Mouse (Mus musculus) thymus, adult 2 months (tissue): ENCODE measurements at regions not wholly inside any gene's neighbourhood (a gene's known extent, or its start where the extent isn't known, plus 50 kb on each side); places are given as distances from the start of the nearest gene placed in this dataset.

Experiments used
- DNase-seq: peaks from one replicate; pipeline ENCODE4 v3.0.0; 2021
- H3K27ac ChIP-seq: fragments of 200-500 bp; 2 replicates; pipeline ENCODE4 v1.5.1; 2012; ENCODE audit warnings: low read length, control low read depth; ENCODE audit not compliant: control insufficient read depth, insufficient read depth
- H3K27me3 ChIP-seq: fragments of 200-500 bp; 2 replicates; pipeline ENCODE4 v1.6.1; 2012; ENCODE audit warnings: mild to moderate bottlenecking, low read length, moderate library complexity, mixed read lengths; ENCODE audit not compliant: control insufficient read depth, insufficient read depth
- H3K36me3 ChIP-seq: fragments of 200-500 bp; 2 replicates; pipeline ENCODE4 v1.6.1; 2012; ENCODE audit warnings: mild to moderate bottlenecking, low read length, moderate library complexity; ENCODE audit not compliant: control insufficient read depth, insufficient read depth
- H3K4me1 ChIP-seq: fragments of 200-500 bp; replicated peaks from 2 replicates; pipeline ENCODE4 v1.6.1; 2012; ENCODE audit warnings: low read length; ENCODE audit not compliant: control insufficient read depth, insufficient read depth
- H3K4me3 ChIP-seq: fragments of 200-500 bp; 2 replicates; pipeline ENCODE4 v1.5.1; 2012; ENCODE audit warnings: mild to moderate bottlenecking, low read length, control low read depth, moderate library complexity; ENCODE audit not compliant: control insufficient read depth, insufficient read depth
- CTCF ChIP-seq: fragments of 200-500 bp; IDR thresholded peaks from 2 replicates; pipeline ENCODE4 v1.5.1; 2012; ENCODE audit warnings: mild to moderate bottlenecking, control low read depth, low read length, moderate library complexity, borderline replicate concordance; ENCODE audit not compliant: control insufficient read depth, poor library complexity, insufficient read depth; ENCODE audit errors: extremely low read depth
- POLR2A ChIP-seq: fragments of 200-500 bp; IDR thresholded peaks from 2 replicates; pipeline ENCODE4 v1.6.1; 2012; ENCODE audit warnings: mild to moderate bottlenecking, low read length, control low read depth, moderate library complexity; ENCODE audit not compliant: control insufficient read depth, poor library complexity, insufficient read depth; ENCODE audit errors: extremely low read depth
- WGBS: fragments of 180-500 bp; shearing (Covaris S2); methylation state at CpG from one replicate; pipeline ENCODE4 v1.1.7; 2018; 5-methylcytosine and 5-hydroxymethylcytosine counted together

DNA sequence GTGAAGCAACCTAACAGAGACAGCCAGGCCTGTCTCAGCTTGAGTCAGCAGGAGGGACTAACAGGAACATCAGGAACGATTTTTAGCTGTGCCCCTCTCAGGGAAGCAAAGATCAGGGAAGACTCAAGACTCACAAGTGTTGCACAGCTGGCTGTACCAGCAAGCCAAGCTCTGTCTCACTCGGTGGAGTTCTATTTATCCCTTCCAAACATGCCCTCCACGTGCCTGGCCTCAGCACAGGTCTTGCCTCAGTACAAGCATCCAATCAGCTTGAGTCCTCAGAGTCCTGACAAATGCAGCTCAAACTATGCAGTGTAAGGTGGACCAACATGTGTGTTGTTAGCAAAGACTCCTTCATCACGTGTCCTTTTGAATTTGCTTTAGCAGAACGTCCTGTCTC, 178.4 kb downstream of the Foxo1 start:
- WGBS = 87% methylated on average over 5 of the region's 5 CpGs
- TF ChIP-seq CTCF (no peak), POLR2A (no peak)

DNA sequence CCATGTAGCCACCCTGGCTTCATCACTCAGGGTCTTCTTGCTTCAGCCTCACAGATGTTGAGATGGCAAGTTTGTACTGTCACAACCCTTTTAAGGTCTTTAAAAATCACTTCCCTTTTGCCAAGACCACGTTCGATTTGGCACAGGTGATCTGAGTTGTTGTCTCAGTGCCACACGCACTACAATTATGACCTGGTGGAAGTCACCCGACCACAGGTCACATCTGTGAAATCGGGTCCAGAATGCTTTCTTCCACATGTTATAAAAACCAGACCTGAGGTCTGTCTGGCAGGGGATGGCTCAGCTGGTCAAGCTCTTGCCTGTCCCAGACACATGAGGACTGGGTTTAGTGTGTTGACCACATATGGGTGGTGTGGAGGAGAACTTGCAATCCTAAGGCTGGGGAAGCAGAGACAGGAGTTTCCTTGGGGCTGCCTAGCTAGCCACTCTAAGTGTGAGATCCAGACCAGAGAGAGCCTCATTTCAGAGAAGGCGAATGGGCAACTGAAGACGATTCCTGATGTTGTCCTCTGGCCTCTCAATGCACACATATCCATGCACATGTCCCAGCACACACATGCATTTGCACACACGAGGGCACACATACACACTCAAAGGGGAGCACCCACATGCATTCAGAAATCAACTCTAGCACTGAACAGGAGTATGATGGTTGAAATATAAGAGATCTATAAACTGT, 176.4 kb downstream of the Foxo1 start:
- TF ChIP-seq CTCF (no peak), POLR2A (no peak)
- H3K27me3 ChIP-seq = no peaks in the 10 kb centered on the region
- no peaks in the 10 kb centered on the region for H3K36me3 ChIP-seq
- no peak overlapping the region for H3K4me3 ChIP-seq
- 58% methylated on average over 8 of the region's 8 CpGs for WGBS
- no peak overlapping the region for H3K27ac ChIP-seq
- H3K4me1 ChIP-seq = peaks cover 19% of the 10 kb centered on the region
- no peak for DNase-seq

More for the DNA sequence above, 178.4 kb downstream of the Foxo1 start:
- DNase-seq = no peak
- H3K4me3 ChIP-seq = no peak overlapping the region
- H3K4me1 ChIP-seq = peaks cover 19% of the 10 kb centered on the region
- no peaks in the 10 kb centered on the region for H3K36me3 ChIP-seq
- H3K27ac ChIP-seq = no peak overlapping the region
- H3K27me3 ChIP-seq = no peaks in the 10 kb centered on the region

DNA sequence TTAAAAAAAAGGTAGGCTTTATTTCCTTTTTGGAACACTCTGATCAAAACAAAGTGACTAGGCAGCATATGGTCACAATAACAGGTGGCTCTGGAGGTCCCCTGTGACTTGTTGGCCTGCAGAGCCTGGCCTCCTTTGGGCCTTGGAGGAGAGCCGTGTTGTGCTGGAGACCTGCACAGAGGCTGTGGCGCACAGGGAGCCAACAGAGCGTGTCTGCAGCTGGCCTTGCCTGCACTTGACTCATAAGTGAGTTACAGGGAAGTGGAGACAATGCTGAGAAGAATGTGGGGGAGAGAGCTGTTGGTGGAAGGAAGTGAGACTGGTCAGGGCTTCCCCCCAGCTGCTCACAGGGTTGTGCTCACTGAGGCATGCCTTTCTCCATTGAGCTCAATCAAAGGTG, 175.7 kb downstream of the Foxo1 start:
- H3K4me1 ChIP-seq = peaks cover 19% of the 10 kb centered on the region
- no peaks in the 10 kb centered on the region for H3K27me3 ChIP-seq
- WGBS = 5% methylated on average over 3 of the region's 3 CpGs
- no peak overlapping the region for H3K4me3 ChIP-seq
- no peaks in the 10 kb centered on the region for H3K36me3 ChIP-seq
- TF ChIP-seq CTCF (no peak), POLR2A (no peak)
- no peak overlapping the region; the same call in 1 of the 2 replicates for H3K27ac ChIP-seq
- DNase-seq = peak; percentile 46

DNA sequence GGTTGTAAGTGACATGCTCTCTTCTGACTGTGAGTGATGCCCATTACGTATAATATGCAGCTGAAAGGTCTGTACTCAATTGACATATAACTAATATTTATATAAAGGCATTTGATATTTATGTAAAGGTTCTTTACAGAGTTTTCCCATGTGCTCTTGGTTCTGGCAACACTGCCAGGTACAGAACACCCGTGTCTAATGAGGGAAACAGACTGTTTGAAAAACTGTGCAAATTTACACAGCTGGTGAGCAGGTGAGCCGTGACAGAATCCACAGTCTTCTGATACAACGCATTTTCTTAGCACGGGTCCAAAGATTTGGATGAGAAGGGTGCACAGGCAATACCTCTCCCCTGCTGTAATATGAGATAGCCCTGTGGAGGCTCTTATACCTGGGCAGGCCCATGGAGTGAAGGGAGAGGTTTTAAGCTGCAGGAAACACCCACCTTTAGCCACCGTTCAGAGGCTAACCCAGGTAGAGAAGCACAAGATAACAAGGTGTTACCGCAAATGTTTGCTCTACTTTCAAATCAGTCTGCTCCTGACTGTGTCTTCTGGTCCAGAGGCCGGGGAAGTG, 161.0 kb downstream of the Foxo1 start:
- H3K27me3 ChIP-seq = no peaks in the 10 kb centered on the region
- no peak overlapping the region for H3K27ac ChIP-seq
- DNase-seq = no peak
- H3K4me3 ChIP-seq = no peak overlapping the region
- H3K36me3 ChIP-seq = no peaks in the 10 kb centered on the region
- 95% methylated on average over 8 of the region's 8 CpGs for WGBS
- TF ChIP-seq CTCF (no peak), POLR2A (no peak)
- H3K4me1 ChIP-seq = 0 out of 2 replicates have a peak, but pooled peaks cover 2% of the 10 kb centered on the region

DNA sequence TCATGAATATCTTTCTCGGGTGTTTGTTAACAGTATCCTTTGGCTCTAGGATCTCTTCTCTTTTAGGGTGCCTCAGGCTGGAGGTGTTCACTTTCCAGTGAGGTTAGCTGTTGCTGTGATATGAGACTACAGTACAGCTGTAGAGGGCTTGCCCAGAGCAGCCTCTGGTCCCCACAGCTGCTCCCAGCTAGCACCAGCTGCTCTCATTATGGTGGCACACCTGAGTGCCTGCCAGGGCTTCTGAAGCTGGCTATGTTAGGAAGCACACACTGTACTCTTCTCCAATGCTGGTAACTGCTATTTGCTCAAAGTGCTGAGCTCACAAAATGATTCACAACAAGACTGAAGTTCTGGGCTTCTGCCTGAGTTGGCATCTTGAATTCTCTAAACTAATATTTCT, 154.7 kb downstream of the Foxo1 start:
- WGBS = 97% methylated on average over 1 of the region's 1 CpGs

DNA sequence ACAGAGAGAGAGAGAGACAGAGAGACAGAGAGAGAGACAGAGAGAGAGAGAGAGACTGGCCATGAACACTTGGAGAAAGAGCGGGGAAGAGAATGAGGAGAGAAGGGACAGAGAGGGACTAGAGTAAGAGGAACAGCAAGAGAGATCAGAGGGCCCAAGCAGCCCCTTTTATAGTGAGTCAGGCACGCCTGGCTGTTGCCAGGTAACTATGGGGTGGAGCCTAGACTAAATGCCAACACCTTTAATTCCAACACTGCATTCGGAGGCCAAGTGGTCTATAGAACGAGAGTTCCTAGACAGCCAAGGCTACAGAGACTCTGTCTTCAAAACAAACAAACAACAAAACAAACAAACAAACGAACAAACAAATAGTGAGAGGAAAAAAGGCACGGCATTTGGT, 148.1 kb downstream of the Foxo1 start:
- TF ChIP-seq POLR2A (no peak), CTCF (no peak)
- H3K4me3 ChIP-seq = no peak overlapping the region
- DNase-seq = no peak
- H3K27ac ChIP-seq = no peak overlapping the region
- no peaks in the 10 kb centered on the region for H3K27me3 ChIP-seq
- no peaks in the 10 kb centered on the region for H3K36me3 ChIP-seq
- H3K4me1 ChIP-seq = peaks cover 11% of the 10 kb centered on the region
- 89% methylated on average over 6 of the region's 6 CpGs for WGBS

More for the DNA sequence above, 154.7 kb downstream of the Foxo1 start:
- peak; percentile 42 for DNase-seq
- Histone ChIP-seq H3K36me3 (no peaks in the 10 kb centered on the region), H3K4me3 (no peak overlapping the region), H3K27me3 (no peaks in the 10 kb centered on the region), H3K27ac (no peak overlapping the region), H3K4me1 (no peaks in the 10 kb centered on the region)
- no peak for TF ChIP-seq CTCF

DNA sequence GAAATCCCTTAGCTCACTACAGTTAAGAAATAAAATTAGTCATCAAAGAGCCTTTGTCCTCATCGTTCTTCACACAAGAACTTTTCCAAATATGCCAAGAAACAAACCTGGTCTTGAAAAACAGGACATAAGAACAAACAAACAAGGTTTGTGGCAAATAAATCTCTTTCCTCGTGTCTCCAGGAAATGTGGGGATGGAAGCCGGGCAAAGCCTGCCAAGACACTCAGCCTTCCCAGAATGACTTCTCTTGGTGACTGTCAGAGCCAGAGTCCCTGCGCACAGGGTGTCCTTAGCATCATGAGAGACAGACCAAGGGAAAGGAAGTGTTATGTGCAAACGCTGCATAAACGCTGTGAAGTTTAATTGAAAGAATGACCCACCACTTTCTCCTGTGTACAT, 147.2 kb downstream of the Foxo1 start:
- H3K36me3 ChIP-seq = no peaks in the 10 kb centered on the region
- H3K4me1 ChIP-seq = peaks cover 16% of the 10 kb centered on the region
- no peak overlapping the region for H3K4me3 ChIP-seq
- DNase-seq = no peak
- 70% methylated on average over 6 of the region's 6 CpGs for WGBS
- no peak overlapping the region for H3K27ac ChIP-seq
- no peaks in the 10 kb centered on the region for H3K27me3 ChIP-seq
- no peak for TF ChIP-seq CTCF
- TF ChIP-seq POLR2A = no peak
